Mouse (Mus musculus) heart, postnatal 4 days (tissue): ENCODE results near the gene Naif1. TPM values are rescaled to one million over a fixed set of nuclear protein-coding genes. Genes with fewer than 3 reads are reported as not detected.
"Not testable (repeated sequence)": the region's sequence is repeated elsewhere in the genome, so short reads cannot be mapped to it uniquely, and the experiment has no call there.

Experiments used
- DNase-seq: peaks from one replicate; pipeline ENCODE4 v3.0.0; 2021
- total RNA-seq, 2 experiments: library from RNA; stranded (reverse); gene quantifications; 2 replicates each; pipeline ENCODE4 v1.2.3; 2021

The Naif1 gene
- total RNA-seq, 2 experiments from 2014 or later = 3.5 to 3.6 TPM

DNA sequence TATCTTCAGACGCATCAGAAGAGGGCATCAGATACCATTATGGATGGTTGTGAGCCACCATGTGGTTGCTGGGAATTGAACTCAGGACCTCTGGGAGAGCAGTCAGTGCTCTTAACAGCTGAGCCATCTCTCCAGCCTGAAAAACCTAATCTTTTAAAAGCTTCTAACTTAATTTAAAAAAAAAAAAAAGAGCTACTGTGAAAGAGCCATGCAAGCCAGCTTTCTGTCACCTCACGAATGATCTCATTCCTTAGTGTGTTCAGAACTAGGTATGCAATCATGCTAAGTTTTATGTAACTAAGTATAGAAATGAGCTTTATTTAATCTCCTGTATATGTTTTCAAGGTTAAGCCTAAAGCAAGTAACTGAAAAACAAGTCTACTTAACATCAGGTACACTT, 9.4 kb downstream of the Naif1 start:
- no peak for DNase-seq

DNA sequence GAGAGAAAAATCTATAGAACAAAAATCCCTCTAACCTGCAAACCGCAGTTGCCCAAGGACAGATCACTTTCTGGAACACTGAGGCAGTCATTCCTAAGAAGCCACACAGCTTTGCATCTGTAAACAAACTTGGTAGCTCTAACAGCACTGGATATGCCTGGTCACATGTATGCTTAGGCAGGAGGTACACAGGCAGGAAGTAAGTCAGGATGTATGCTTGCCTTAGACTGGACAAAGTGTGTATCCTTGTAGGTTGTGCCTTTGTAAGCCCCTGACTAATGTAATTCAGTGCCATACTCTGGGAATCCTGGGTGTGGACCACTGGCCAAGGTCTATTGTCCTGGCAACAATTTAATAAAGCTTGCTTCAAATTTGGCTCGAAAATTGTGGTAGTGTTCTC, 13.5 kb downstream of the Naif1 start:
- DNase-seq = no peak

DNA sequence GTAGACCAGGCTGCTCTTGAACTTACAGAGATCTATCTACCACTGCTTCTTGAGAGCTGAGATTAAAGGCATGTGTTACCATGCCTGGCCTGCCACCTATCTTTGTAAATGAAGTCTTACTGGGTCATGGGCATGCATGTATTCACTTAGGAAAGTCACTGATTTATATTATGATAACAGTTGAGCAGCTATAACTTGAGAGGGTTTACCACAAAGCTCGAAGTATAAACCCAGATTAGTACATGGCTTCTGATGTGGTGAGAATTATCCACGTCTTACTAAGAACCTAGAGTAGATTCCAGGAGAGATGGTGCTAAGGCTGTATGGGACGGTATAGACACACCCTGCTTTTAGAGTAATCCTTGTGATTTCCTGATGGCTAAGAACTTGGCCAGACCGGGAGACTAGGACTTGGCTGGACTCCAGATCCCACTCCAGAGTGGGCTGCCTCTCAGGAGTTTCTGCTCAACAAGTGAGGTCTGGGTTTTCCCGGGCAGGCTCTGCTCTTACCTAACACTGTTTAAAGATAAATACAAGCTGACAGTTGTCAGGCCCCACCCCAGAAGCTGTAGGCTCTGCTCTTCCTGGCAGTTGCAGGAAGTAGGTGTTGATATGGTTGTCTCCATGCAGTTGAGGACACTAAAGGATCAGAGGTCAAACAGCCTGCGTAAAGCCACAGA, 14.1 kb downstream of the Naif1 start:
- DNase-seq = peak; percentile 63

DNA sequence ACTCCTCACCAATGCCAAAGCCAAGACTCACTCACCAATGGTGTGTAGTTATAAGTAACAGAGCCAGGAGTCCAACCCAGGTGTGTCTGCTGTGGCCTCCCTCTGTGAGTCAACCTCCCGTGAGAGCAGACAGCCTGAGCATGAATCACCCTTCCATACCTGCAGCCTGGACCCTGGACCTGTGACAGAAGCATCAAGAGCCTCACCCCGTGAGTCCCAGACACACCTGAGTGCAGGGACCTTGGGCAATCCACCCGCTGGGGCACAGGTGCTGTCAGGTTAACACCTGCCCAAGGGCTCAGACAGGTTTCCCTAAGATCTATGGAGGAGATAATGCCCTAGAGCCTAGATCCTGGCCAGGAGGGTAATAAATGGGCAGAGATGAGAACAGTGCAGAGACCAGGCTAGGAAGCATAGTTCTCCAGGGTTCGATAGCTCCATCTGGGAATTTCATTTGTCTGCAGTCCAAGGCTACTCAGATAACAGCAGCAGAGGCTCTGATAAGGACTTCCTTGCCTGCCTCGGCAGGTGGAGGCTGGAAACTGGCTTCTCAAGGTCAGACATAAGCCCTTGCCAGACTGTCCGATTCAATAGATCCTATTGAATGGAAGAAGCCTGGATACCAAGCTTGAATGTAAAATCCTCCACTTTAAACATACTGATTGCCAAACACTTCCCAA, 20.9 kb downstream of the Naif1 start:
- no peak for DNase-seq

DNA sequence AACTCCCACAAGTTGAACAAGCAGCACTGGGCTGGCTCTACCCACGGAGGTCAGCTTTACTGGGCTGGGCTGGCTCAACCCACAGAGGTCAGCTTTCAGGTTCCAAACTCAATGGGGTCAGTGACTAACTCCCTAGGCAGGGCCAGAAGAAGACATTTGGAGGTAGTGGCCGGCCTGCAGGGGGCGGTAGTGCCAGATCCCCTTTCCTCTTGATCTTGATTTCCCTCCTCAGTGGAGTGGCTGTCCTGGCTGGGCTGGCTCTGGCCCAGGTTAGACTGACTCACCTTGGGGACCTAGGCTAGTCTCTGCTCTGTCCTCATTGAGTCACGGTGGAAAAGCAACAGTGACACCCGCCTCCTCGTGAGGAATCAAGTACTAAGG, 21.4 kb downstream of the Naif1 start:
- no peak for DNase-seq

DNA sequence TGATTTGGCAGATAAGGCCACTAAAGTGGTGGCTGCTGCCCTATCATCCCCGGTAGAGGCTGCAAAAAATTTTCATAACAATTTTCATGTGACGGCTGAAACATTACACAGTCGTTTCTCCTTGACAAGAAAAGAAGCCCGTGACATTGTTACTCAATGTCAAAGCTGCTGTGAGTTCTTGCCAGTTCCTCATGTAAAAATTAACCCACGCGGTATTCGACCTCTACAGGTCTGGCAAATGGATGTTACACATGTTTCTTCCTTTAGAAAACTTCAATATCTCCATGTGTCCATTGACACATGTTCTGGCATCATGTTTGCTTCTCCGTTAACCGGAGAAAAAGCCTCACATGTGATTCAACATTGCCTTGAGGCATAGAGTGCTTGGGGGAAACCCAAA, 25.1 kb downstream of the Naif1 start:
- DNase-seq = not testable (repeated sequence)

DNA sequence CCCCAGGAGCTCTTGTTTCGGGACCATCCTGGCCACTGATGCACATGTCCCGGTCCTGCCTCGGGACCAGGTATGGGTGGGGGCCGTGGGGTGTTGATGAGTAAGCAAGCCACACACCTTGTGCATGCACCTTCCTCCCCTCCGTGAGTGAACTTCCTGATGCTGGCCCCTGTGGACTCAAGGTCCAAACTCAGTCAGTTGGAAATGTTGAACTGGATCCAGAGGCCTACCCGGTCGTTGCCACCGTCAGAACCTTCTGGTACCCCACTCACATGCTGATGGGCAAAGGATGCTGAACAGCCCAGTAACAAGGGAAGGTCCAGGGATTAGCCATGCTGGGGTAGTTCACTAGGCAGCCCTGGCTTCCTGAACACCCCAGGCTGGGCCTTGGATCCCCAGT, 32.1 kb downstream of the Naif1 start:
- no peak for DNase-seq

DNA sequence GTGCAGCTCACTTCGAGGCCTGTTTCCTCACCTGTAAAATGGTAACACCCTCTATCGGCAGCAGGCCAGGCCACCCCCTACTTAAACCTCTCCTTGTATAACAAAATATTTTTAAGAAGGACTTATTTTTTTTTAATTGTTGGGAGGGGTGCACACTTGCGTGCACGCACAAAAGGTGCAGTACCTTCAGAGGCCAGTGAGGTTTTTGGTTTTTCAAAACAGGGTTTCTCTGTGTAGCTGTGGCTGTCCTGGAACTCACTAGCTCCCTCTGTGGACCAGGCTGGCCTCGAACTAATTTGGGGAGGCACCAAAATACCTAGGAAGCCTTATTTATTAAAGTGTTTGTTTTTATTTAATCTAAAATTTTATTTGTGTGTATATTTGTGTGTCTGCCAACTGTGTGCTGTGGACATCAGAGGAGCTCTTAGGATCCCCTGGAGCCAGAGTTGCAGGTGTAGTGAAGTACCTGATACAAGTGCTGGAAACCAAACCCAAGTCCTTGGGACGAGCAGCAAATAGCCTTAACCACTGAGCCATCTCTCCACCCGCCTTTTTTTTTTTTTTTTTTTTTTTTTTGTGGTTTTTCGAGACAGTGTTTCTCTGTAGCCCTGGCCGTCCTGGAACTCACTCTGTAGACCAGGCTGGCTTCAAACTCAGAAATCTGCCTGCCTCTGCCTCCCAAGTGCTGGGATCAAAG, 33.1 kb downstream of the Naif1 start:
- DNase-seq = no peak

DNA sequence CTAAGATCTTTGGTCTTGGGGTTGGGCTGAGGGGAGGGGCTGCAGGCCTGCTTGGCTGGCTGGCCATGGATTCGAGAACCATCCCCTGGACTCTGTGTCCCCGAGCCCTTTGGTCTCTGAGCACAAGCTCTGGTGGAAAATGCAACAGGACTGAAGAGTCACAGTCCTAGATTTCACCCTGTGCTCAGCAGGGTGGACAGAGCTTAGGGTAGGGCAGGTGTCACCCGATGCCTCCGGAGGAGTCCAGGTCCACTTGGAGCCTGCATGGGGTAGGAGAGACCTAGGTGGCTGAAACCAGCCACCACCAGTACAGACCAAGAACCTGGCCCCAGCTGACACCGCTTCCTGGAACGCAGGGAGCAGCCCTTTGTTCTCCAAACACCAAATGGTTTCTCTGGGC, 34.7 kb downstream of the Naif1 start:
- DNase-seq = no peak

DNA sequence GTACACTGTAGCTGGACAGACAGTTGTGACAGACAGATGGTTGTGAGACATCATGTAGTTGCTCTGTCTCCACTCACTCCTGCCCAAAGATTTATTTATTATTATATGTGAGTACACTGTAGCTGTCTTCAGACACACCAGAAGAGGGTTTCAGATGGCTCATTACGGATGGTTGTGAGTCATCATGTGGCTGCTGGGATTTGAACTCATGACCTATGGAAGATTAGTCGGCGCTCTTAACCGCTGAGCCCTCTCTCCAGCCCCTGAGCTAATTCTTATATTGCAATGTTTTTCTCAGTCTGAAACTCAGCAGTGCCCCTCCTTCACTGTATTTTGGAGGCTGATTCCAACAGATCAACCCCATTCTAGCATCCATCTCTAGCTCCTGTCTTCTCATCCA, 35.5 kb downstream of the Naif1 start:
- no peak for DNase-seq

DNA sequence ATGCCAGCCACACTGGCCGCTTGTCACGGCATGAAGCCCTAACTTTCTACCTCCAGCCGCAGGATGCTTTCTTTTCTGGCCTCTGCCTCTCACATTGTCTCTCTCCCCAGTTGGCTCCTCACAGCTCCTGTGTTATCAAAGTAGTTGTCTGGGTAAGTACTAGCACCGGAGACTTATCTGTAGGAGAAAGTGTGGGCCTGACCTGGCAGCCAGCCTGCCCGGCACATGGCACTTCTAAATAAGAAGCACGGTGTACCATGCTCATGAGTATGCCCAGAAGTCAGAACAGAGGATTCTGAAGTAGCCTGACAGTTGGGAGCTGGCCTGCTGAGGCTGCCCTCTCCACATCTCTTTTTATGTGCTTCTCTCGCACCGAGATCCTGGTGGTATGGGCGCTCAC, 35.9 kb downstream of the Naif1 start:
- DNase-seq = no peak

DNA sequence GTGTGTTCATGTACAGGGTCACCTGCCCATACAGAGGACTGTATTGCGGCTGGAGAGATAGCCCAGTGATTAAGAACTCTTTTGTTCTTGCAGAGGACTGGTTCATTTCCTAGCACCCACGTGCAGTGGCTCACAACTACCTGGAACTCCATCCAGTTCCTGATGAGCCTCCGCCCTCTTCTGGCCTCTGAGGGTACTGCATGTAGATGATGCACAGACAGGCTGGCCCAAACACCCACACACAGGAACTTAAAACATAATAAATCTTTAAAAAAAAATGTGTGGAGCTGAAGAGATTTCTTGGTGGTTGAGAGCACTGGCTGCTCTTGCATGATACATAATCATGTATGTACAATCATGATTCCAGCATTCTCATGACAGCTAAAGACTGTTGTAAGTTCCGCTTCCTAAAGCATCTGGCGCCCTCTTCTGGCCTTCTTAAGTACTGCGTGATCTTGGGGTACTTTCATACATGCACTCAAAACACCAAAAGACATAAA, 36.9 kb downstream of the Naif1 start:
- DNase-seq = peak; percentile 97

DNA sequence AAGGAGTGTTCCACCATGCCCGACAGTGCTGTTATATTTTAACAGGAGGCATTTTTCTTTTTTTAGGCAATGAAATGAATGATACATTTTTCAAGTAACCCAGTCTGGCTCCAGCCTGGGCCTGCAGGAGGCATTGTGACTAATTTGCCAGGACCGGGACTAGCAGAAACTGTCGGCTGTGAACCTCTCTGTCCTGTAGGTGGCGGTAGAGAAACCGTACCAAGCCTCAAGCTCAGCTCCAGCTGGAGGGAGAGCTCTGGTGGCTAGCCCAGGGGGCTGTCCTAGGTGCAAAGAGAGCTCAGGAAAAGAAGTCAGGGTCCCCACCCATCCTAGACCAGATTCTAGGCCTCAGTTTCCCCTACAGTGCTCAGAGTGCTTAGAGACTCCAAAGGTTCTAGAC, 38.4 kb downstream of the Naif1 start:
- peak; percentile 89 for DNase-seq

DNA sequence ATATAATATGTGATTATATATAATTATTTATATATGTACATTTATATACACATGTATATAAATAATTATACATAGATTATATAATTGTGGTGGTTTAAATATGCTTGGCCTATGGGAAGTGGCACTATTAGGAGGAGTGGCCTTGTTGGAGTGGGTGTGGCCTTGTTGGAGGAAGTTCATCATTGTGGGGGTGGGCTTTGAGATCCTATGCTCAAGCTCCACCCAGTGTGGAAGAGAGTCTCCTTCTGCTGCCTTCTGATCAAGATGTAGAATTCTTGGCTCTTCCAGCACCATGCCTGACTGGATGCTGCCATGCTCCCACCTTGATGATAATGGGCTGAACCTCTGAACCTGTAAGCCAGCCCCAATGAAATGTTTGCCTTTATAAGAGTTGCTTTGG, 40.5 kb downstream of the Naif1 start:
- not testable (repeated sequence) for DNase-seq

DNA sequence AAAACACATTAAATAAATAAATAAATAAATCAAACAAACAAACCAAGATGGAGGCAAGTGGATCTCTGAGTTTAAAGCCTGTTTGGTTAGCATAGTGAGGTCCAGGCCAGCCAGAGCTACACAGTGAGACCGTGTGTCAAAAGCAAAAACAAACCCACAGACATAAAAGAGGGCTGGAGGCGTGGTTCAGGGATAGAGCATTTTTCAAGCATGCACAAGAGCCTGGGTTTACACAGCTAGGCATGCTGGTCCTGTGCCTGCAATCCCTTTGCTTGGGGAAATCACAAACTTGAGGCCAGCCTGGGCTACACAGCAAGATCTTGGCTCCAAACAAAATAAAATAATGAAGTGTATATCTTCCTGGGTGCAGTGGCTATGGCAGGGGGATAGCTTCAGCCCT, 42.4 kb downstream of the Naif1 start:
- no peak for DNase-seq

DNA sequence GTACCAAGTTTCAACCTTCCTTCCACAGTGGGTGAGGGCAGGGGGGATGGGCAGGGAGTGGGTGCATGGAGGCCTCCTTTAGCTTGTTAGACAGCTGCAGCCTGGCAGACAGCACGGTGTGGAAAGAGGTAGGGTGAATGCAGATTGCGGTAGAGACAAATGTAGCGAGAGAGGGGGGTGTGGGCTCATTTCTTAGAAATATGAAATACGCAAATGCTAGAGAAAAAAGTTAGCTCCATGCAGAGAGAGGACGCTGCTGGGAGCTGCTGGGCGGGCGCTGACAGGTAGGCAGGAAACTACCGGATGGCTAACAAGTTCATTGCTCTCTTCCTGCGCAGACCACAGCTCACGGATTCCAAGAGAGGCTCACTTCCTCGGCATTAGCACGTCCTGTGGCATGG, 43.0 kb downstream of the Naif1 start:
- no peak for DNase-seq

DNA sequence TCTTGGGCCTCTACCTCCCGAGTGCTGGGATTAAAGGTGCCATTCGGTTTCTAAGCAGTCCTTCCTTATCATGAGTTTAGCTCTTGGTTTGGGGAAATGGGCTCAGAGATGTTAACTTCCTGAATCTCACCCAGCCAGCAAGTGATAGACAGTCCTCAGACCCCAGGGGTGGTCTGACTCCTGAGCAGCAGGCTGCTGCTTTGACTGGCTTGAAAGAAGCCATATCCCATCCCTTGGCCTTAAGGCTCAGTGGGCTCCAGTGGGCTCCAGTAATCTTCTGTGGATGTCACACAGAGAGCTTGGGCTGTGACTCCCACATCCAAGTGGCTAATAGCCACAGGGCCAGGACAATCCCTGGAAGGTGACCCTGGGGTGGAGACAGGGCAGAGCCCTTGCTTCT, 44.3 kb downstream of the Naif1 start:
- DNase-seq = no peak

DNA sequence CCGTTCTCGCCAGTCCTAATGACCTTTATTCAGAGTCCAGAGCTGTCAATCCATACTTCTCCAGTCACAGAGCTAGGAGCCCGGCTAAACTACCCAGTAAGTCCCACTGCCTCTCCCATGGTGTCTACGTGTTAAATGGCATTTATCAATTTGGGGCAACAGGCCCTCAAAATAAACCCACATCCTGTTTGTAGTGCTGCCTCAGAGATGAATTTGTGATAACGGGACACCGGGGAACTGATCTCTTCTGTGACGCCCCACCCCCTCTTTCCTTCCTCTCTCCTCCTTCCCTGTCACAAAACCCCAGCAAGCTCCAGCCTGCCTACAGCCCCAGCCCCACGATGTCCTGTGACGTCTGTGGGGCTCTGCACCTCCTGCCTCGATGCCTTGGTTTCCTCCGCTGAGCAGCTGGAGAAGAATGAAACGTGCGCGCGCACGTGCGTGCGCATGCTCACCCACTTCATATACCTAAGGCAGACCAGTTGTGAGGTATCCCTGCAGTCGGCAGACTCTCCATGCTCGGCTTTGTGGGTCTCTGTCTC, 45.0 kb downstream of the Naif1 start:
- DNase-seq = no peak

DNA sequence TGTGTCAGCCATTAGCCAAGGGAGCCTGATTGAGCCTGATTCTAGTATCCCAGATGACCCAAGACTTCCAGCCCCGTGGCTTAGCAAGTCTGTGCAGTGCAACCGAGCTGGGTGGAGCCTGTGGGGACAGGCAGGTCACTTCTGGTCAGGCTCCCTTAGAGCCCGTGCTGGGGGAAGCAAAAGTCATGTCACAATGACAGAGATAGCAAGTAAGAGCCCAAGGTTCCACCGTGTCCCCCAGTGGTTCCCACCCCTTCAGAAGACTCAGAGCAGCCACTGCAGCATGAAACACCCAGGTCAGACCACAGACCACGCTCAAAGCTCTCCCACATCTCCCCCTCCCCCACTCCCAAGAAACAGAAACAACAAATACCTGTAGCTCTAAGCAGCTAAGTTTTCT, 45.9 kb downstream of the Naif1 start:
- DNase-seq = no peak

DNA sequence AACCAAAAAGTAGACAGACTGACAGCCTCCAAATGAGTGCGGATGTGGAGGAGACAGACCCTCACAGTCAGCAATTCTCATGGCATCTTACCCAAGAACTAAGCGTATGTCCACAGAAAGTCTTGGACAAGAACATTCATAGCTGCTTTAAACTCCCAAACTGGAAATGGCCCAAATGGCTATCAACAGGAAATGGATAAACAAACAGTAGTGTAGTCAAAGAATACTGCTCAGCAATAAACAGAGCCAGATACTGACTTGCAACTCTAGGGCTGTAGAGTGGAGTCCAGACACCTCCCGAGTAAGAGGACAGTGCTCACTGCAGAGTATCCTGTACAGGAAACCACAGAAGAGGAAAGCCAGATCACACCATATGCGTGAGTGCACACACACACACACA, 49.1 kb downstream of the Naif1 start:
- DNase-seq = no peak

DNA sequence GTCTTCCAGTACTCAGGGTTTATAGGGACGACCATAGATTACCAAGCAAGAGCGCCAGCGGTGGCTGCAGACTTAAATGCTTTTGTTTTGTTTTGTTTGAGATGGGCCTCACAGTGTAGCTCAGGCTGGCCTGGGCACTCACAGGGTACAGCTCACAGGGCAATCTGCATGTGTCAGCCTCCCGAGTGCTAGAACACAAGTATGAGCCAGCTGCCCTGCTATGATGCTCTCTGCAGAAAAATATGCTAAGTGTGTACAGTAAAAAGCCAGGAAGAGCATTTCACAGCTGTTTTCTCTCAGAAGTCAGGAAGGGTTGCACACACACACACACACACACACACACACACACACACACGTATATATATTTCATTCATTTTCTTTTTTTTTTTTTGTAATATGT, 50.2 kb downstream of the Naif1 start:
- DNase-seq = no peak

DNA sequence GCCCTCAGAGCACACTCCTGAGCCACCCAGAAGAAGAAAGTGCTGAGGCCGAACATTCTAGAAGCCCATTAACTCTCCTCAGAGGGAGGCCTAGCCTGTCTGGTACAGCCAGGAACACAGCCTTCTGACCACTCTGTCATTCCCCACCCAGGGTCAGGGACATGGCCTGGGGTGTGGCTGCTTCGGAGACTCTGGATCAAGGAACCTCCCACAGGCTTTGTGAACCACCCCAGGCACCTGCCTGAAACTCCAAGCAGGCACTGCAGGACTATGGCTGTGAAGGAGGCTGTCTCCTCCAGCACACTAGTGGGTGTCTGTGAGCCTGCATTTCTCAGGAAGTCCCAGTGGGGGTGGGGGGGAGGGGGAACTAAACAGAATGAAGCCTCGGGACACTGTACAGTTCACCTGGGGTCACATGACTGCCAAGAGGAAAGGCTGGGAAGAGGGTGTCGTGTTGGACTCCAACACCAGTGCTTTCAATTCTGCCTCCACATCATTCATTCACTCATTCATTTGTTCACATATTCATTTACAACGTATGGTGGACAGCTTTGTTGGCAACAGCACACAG, 51.6 kb downstream of the Naif1 start:
- no peak for DNase-seq

DNA sequence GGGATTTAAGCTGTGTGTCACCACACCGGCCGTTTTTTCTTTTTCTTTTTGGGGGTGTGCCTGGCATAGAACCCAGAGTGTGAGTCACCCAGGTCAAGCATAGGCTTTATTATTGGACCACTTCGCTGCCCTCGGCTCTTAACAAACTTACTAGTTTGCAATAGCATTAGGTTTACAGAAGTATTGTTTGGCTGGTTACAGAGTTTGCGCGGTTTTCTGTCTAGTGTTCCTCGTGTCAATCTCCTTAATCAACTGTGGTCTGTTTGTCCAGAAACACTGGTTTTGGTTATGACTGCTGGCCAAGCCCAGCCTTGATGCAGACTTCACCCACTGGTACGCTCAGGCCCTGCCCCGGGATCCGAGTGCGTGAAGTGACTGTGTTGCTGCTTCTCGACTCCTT, 52.6 kb downstream of the Naif1 start:
- no peak for DNase-seq
